Mouse (Mus musculus) yolk sac, embryonic 10.5 days (tissue): ENCODE measurements around the gene Ankrd33b.

Experiments
- DNase-seq: peaks from one replicate; pipeline ENCODE4 v3.0.0-alpha.2; 2017; ENCODE audit warnings: low spot score

Gene Ankrd33b

GRCm38 (mm10) chr15:31265404-31265803 lies 102.1 kb downstream of the Ankrd33b start:
- DNase-seq: no peak

- peak; percentile 66 for DNase-seq
Observed at GRCm38 (mm10) chr15:31264827-31265226, 102.7 kb downstream of the Ankrd33b start.

GRCm38 (mm10) chr15:31262361-31262760 lies 105.2 kb downstream of the Ankrd33b start:
- no peak for DNase-seq

GRCm38 (mm10) chr15:31261094-31261493 lies 106.4 kb downstream of the Ankrd33b start:
- no peak for DNase-seq

DNA sequence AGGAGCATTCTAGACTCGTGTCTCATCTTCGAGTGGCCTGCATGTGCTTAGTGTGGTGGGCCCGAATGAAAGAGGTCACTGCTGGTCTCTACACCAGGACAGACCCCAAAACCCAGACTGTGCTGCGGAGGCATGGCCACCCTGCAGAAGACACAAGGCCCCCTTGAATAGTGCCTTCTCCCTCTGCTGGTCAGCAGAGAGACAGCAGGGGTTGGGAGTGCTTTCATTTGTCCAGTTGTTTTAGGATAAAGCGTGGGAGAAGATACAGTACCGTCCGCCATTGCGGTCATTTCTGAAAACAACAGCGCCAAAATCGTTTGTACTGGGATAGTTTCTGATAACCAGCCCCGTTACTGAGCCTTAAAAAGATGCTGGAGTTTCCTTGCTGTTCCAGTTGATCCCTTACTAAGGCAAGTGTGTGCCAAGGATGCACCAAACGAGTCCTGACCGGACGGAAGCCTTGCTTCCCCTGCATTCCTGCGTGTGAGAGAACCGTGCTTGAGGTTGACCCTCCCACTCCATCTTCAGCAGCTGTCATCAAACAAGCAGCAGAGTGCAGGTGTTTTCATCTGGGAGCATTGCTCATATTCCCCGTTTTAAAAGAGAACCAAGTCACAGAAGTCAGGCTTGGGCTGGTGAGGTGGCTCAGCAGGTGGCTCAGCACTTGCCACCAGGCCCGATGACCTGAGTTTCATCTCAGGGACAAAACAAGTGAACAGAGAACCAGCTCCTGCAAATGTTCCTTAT lies 108.7 kb downstream of the Ankrd33b start:
- DNase-seq: no peak

GRCm38 (mm10) chr15:31258029-31258692 lies 109.4 kb downstream of the Ankrd33b start:
- DNase-seq: no peak

DNA sequence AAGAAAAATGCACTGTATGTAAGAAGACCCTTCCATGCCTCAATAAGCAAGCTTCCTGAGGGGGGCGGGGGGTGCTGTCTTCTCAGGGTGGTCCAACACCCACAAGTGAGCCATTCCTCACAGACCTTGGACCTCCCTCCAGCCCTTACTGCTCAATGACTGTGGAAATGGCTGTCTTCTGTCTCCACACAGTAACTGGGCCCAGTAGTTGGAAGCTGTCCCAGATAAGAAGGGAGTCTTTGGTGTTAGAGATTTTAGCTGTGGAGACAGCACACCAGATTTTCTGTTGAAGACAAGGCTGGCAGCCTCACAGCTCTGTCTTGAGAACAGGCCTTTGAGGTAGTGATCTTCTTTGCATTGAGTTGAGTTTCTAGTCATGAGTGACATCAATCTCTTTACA lies 110.2 kb downstream of the Ankrd33b start:
- DNase-seq: no peak

- no peak for DNase-seq
Observed at GRCm38 (mm10) chr15:31255762-31256161, 111.8 kb downstream of the Ankrd33b start.

DNA sequence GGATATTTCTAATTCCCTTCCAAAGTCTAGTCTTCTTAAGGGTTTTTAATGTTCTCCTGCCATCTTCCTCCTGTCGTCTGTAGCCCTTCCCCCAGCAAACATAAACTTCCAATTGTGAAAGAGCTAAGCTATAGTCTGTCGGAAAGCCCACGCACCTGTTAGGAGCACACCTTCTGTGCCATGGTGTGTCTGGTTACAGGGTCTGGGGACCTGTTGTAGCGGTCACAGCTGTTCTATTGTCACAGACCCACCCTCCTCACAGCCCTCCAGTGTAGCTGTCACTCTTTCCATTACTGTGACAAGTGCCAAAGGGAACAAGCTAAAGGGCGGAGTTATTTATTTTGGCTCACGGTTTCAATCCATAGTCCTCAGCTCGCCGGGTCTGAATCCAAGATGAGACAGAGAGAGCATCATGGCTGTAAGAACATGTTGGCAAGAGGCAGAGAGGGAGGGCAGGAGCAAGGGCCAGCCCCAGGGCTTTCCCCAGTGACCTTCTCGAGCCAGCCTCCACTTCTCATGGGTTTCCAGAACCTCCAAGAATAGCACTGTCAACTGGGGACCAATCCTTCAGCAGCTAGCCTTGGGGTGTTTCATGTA lies 112.5 kb downstream of the Ankrd33b start:
- DNase-seq: no peak

GRCm38 (mm10) chr15:31253963-31254362 lies 113.6 kb downstream of the Ankrd33b start:
- DNase-seq: no peak

DNA sequence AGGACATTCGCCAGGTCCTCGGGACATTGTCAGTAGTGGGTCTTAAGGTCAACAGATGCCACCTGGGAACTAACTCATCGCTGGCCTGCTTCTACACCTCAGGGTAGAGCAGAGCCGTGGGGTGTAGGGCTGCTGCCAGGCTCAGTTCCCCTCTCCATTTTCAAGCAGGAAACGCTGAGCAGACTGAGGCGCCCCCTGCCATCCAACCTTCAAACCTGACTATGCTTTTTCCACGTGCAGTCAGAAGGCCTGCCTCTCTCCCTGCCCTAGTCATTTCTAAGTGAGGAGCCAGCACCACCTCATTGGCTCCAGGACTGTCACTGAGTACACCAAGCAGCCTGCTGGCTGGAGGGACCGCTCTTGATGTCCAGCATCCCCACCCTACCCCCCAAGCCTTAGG lies 114.1 kb downstream of the Ankrd33b start:
- DNase-seq: no peak

- DNase-seq: no peak
Observed at GRCm38 (mm10) chr15:31252590-31253311, 114.8 kb downstream of the Ankrd33b start.

GRCm38 (mm10) chr15:31251189-31251588 lies 116.3 kb downstream of the Ankrd33b start:
- DNase-seq: no peak

DNA sequence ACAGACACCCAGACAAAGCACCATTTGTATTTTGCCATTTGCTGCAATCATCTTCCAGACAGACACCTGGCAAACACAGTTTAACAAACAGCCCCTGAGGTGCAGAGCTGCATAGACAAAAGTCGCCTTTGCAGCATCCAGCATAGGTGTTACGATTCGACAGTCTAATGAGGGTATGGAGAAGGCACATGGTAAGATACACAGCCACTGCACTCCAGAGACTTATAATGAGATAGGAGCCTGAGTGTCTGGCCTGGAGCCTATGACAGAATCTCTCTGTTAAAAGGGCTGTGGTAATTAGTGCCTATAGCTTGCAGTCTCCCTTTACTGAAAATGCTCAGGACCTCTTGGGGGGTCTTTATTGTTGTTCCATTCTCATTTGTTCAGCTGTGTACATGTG lies 116.8 kb downstream of the Ankrd33b start:
- no peak for DNase-seq

- no peak for DNase-seq
Observed at GRCm38 (mm10) chr15:31250027-31250426, 117.5 kb downstream of the Ankrd33b start.

DNA sequence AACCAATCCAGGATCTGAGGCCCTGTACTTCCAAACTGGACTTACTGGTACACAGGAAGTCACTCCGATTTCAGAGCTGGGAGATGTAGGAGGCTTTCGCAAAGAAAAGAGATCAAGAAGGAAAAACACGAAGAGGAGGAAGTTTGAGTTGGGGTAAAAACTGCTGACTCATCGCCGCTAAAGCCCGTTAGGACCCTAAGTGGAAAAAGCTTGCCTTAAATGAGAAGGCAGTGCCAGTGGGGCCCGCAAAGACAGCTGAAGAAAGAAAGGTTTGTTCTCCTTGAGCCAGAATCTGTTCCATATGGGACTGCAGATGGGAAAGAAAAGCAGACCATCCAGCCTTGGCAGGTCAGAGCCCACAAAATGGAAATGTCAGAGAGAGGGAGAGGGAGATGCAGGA lies 118.6 kb downstream of the Ankrd33b start:
- no peak for DNase-seq

GRCm38 (mm10) chr15:31247035-31247434 lies 120.5 kb downstream of the Ankrd33b start:
- no peak for DNase-seq

GRCm38 (mm10) chr15:31245934-31246333 lies 121.6 kb downstream of the Ankrd33b start:
- DNase-seq: no peak

DNA sequence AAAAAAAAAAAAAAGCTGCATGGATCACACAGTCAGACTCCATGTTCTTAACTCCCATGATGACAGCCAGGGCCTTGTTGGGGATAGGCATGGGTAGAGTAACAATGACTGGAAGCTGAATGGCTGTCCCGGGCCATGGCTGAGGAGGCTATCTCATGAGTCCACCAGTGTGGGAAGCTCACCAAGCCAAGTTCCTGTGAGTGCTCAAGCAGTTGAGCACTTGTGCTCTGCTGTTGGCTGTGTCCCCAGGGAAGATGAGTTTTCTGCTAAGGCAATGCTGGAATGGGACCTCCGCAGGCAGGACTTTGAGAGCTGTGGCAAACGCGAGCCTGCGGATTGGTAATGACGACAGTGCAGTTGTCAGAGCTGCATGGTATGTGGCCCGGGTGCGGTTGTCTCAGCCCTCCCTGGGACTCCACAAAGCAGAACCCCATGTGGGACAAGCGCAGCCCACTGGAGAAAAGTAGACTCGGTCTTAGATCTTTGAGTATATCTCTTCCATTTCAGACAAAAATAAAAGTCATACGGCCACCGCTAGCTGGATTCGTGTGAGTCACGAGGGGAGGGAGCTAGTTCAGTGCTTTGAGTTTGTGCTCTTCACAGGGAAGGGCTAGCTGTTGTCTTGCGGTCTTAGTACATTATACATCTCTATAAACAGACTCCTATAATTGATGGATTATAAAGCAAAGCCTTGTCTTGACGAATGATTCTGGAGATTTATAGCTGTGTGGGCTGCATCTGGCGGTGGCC lies 122.7 kb downstream of the Ankrd33b start:
- no peak for DNase-seq

- no peak for DNase-seq
Observed at GRCm38 (mm10) chr15:31243260-31243659, 124.3 kb downstream of the Ankrd33b start.
